Mouse (Mus musculus) kidney, adult 9 months (tissue): ENCODE measurements at regions not wholly inside any gene's neighbourhood (a gene's known extent, or its start where the extent isn't known, plus 50 kb on each side); places are given as distances from the start of the nearest gene placed in this dataset.

Experiments used
- DNase-seq: peaks from one replicate; pipeline ENCODE4 v3.0.0; 2022

DNA sequence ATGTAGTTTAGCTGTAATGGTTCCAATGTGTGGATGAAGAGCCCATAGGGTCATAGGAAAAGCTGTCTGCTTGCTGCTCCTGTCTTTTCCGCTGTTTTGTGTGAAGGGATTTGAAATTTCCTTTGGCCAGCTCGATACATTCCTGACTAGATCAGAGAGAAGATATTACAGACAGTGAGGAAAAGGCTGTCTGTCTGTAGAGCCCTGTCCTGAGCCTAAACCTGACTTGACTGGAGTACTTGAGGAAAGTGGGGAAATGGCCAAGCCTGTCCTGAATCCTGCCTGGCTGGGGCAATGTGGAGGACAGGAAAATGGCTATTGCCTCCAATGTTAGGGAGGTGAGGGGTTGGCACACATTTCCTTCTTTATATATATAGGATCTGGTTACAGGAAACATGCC lies 601.0 kb upstream of the Nrp1 start:
- DNase-seq = peak; percentile 40

DNA sequence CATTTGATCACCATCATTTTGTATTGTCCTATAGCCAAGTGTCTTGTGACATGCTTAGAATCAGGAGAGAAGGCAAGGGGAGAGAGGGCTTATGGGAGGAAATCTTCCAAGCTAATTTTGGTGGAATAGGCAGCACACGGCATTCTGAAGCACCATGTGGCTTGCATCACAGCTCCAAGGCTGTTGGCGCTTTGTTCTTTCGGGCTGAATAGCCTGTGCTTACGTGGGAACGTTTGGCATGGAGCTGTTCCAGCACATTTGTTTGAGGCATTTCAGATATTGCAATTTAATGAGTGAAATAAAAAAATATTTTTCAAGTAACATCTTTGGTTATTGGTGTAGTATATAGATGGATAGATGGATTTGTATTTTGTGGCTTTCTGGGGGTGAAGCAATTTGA lies 598.5 kb upstream of the Nrp1 start:
- DNase-seq = no peak

DNA sequence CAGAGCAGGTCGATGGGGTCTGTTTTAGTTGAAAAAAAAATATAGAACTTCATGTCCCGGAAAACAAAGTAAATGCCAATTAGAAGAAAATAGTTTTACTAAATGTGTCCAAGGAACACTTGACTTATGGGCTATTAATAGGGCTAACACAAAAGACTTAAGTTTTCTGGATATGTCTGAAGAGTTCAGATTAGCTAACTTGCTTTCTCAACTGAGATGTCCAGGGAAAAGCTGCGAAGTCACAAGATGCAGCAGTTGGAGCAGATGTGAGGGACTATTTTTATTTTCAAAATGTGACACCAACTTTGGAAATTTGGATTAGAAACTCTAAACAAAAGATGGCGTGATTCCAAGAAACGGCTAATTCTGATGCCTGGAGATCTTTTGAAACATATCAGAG lies 593.2 kb upstream of the Nrp1 start:
- DNase-seq = no peak

DNA sequence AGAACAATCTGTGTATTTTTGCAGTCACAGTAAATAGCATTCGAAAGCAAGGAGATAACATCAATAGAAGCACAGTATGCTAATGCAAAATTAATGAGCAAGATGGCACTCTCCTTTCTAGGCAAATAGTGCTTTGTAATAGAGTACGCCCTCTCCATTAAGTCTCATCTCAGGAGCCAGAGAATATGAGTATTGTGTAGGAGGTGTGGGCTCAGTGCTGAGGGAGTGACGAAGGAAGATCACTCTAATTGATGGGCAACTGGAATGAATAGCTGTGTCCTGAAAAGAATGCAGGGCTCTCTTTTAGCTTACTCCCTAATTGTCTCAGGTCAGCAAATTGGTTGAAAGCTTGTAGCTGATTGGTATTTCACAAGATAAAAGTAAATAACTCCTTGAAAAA lies 590.1 kb upstream of the Nrp1 start:
- DNase-seq = no peak

DNA sequence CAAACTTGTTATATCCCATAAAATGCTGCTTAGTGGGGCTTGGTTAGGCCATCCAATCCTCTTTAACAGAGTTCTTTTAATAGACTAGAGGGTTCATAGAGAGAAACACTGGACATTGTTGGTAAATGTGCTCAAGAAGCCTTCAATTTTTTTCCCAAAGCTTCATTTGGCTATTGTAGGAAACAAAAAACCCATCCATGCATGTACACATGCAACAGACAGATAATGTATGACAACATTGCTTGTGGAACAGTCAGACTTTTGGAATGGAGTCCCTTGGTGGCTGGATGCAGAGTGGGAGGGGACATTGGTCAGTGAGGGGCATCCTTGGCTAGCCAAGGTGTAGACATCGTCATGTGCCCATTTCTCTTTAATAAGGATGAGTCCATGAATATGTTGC lies 588.8 kb upstream of the Nrp1 start:
- no peak for DNase-seq

DNA sequence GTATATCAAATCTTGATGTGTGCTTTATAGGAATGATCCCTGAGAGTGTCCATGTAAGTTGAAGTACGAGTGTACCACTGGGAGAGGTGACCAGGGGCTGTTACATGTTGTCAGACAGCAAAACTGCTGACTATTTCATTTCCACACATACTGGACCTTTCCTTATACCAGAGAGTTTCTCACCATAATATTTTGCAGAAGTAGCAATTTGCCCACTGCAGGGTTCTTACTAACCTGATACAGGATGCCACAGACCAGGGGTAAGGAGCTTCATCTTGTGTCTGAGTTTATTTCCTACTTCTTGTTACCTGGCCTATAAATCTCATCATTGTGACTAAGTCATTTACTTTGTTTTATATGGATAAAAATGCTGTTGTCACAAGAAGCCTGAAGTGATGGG lies 586.6 kb upstream of the Nrp1 start:
- no peak for DNase-seq

DNA sequence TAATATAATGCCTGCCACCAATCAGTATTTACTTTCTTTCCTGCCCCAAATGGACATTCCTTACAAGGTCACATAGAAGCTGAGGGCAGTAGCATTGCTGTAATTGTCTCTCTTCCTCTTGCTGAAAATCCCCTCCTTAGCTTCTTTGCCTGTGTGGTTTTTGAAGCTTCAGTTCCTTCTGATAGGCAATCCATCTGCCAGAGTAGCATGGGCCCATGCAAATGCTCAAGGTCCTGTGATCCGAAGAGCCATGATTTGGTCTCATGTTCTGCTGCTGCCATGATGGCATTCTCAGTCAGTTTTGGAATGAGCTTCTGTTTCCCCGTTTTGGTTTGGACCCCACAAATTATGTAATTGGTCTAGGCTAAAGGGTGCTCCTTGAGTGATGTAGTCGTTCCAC lies 586.0 kb upstream of the Nrp1 start:
- DNase-seq = no peak

DNA sequence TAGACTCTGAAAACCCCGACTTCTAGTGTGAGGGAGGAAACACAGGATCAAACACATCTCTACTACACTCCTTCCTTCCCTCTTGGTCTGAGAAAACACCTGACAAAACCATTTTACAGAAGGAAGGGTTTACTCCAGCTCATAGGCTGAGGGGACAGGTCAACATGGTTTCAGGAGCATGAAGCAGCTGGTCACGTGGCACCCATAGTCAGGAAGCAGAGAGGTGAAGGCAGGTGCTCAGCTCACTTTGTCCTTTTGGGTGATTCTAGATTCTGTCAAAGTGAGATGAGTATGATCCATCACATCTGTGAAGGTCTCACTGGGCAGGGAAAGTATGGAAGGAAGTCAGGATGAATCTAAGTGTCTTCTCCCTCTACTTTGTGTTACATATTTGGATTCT lies 585.5 kb upstream of the Nrp1 start:
- DNase-seq = no peak

DNA sequence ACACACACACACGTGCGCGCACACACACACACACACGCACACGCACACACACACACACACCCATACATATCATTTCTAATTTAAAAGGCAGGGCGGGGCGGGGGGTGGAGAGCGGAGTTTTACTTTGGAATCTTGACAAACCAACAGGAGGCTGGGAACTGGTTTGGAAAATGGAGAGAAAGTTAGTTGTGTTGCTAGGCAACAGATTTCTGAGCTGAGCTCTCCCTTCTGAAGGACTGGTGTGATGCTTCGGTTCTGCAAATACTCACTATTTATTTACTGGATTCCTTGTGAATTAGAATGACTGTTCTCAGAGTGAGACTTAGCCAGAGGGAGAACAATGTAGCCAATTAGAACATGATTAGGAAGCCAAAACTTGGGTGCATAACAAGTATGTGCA lies 583.8 kb upstream of the Nrp1 start:
- DNase-seq = no peak

DNA sequence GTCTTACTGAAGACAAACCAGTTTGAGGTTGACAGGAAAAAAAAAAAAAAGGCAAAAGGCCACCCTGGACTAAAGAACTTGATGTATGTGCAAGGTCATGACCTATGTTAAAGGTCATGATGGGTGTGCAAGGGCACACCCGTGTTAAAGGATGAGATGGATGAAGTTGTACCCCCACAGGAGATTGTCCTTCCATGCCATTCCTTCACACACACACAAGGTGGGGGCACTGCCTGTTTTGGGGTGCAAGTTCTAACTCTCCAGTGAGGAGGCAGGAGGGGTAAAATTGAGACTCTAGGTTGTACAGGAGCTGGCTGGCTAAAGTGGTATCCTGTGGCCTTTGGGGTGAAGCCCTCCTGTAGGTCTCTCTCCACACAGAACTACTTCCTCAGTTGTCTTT lies 583.2 kb upstream of the Nrp1 start:
- no peak for DNase-seq

DNA sequence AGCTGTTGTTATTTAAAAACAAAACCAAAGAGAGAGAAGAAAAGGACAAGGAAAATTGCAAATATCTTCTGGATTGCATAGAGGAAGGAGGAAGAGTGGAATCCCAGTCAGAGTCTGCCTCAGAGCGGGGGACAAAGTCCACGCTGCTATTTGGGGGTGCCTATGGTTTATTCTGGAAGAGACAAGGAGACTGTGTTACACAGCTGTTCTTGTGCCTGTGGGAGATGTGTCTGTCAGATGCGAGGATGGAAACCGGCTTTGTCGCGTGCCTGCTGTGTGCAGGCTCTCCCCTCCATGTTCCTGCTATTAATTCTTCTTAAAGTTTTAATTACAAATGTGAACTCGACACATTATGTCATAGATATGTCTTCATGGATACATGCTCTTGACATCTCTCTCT lies 582.7 kb upstream of the Nrp1 start:
- DNase-seq = no peak

DNA sequence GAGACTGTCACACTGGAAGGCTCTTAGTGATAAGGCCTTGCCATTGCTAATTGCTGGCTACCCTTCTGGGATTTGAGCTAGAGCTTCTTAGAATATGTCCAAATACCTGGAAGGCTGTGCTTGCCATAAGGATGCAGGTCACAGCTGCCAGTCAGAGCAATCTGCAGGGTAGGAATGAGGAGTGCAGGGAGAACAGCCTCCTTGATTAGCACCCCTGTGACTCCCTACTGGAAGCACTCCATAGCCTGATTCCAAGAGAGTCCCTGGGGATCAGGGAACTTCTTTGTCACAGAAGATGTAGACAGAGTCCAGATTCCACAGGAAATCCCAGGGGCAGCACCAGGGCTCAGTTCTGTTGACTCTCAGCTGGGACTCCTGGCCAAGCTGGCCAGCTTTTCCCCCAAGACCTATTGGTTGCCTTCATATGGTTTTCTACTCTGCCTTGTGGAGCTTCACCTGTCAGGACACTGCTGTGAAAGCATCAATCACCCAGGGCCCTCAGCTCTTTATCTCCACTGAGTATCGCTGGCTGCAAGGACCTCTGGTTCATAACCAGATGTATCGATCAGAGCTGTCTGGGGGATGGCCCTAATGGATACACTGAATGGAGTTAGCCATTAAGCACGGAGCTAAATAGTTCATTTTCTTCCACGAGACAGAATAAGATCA lies 579.9 kb upstream of the Nrp1 start:
- peak; percentile 25 for DNase-seq

DNA sequence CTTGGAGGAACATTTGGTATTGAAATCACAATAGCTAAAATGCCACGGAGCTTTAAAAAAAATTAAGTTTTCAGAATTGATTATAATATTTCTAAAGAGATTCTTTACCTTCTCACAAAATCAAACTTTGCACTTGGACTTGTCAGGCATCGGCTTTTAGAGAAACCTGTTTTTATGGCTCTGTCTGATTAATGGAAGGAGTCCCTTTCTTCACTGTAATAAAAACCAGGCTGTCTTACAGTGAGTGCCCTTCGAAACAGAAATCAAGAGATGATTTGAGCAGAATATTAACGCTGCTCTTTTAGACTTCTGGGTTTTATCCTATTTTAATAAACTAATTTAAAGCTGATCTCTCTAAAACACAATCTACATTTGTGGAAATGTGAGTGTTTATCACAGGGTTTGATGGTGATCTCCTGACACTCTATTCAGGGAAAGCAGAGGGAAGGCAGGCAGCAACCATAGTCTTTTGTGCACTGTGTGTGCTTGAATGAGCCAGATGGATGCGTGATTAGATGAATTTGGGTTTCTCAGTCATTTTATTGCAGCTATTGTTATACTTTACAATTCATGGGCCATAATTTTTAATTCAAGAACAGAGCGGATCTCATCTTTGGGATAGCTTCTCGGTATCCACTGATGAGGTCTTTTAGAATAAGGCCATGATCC lies 579.2 kb upstream of the Nrp1 start:
- no peak for DNase-seq

DNA sequence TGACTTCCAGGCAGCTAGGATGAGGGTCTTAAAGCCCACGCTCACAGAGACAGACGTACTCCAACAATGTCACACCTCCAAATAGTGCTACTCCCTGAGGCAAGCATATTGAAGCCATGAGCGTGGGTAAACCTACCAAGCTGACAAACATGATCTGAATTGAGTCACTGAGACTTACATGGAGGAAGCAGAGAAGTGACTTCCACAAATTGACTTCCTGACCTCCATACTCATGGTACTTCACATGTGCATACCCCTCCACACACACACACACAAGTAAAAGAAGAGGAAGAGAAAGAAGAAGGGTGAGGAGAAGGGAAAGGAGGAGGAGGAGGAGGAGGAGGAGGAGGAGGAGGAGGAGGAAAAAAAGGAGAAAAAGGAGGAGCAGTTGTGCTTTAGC lies 577.8 kb upstream of the Nrp1 start:
- DNase-seq = no peak

DNA sequence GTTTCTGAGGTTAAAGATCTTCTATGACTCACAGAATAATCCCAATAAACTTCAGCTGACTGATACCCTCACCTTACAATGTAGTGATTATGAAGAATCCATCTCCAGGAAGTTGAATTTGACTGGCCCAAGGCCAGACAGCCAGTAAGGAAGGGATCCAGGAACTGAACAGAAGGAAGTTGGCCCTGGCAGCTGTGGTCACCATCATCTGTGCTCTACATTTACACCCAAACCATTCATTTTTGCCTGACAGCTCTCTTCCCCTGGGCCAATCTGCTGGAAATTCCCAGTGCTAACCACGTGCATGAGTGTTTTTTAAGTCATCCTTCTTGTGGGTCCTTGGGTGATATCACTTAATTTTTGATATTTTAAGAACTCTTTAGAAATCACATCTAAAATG lies 577.4 kb upstream of the Nrp1 start:
- DNase-seq = peak; percentile 66

DNA sequence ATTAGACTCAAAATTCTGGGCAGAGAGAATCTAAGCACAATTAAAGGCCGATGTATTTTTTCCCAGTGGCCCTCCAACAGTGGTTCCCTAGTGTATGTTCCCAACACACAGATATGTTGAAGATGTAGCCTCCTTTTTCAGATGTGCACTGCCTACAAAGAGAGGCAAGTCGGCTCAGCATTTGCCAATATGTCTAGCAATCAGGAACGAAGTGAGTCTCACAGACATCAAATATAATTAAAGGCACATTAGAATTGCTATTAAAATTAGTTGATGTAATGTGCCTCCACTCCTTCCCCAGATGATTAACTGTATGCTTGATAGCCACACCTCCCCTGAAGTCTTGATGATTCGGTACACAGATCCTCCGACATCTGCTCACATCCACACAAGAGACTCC lies 565.8 kb upstream of the Nrp1 start:
- DNase-seq = no peak

DNA sequence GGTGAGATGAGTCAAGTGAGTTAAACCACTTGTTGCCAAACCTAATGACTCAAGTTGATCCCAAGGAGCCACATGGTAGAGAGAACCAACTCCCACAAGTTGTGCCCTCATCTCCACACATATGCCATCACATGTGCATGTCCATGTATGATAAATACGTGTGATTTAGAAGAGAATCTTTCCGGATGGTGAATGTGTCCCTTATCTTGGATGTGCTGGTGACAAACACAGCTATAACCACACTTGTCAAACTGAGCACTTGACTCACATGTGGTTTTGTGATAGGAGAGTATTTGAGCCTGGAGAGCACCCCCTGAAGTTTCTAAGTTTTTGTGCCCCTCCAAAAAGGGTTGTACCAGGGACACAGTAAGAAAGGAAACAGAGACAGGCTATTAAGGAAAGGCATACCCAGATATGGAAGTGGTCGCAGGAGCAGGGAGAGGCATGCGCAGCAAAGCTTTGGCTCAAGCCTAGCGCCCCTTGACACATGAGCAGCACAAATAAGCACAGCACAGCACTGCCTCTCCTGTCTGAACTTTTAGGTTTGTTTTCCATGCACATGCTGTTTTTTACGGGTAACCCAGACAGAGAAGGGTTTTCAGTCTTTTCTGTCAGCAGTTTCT lies 558.4 kb upstream of the Nrp1 start:
- DNase-seq = no peak

DNA sequence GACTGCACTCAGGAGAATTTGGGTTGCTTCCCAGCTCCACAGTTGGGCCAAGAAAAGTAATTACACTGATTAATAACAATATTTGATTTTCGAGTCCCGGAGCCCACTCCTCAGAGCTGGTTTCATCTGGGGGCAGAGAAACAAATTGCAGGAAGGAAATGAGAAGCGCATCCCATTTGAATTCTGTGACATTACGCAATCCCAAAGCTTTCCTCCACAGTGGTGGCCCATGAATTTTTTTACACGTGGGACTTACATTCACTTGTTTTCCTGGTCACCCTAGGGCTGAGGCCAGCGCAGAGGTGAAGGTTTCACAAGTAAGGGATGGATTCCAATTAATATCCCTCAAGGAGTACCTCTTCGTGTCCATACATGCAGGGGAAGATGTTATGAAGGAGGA lies 556.3 kb upstream of the Nrp1 start:
- DNase-seq = no peak

DNA sequence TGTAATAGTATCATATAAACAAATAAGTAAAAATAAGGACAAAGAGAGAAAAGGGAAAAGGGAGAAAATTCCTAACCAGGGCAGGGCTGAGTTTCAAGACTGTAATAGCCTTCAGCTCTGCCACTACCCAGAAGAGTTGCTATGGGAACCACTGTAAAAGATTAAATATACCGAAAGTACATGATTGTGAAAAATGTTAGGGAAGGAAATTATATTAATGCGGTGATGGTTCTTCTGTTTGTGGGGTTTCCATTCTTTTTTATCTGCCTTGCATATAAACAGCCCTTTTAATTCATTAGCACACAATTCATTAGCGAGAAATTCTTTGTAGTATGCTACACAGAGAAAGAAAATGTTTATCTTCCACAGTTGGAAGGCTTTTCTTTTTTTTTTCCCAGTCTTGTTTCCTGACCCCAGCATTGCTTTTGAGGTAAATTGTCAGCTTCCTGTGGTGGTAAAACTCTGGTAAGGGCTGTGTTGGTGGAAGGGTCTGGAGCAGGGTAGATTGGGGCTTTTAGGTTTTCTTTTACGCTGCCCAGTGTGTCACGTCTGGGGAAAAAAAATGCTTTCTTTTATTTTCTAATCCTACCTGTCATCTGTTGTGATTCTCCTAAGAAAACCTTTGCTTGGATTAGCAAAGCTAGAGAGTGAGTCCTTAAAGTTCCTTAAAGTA lies 555.6 kb upstream of the Nrp1 start:
- no peak for DNase-seq

DNA sequence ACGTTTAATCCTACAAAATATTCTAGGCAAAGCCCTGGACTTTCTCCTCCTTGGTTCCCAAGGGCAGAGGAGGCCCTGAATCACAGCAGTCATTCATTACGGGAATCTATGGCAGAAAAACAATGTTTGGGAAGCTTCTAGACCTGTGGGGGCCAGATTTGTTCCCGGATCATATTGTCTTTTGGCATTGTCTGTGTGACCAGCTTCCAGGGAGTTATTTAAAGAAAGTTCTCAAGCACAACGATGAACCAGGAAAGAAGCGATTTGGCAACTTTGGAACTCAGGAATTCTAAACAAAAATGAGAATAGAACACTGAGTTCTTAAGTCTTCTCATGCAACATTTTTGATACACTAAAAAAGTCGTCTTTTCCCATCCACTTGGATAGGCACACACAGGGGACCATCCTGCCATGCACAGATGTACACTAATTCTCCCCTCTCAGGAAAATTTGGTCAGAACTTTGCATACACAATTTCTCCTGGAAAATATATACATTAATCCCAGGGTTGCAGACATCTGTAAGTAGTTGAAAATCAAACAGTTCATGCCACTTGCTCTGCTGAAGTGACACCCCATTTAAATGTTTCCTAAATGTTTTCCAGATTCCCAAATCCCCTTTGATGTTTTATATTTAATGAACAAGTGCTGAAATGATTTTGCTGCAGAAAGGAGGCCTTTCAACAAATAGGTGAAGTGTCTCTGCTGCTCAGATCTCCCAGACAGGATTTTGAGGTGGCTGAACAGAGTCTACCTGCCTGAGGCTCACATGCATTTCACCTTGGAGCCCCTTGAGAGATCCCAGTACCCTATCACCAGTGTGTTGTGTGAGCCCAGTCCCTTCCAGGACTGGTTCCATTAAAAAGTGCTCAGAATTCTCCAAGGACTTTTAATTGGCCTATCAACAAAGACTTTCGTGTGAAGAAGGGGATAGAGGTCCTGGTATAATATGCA lies 548.9 kb upstream of the Nrp1 start:
- peak; percentile 19 for DNase-seq

DNA sequence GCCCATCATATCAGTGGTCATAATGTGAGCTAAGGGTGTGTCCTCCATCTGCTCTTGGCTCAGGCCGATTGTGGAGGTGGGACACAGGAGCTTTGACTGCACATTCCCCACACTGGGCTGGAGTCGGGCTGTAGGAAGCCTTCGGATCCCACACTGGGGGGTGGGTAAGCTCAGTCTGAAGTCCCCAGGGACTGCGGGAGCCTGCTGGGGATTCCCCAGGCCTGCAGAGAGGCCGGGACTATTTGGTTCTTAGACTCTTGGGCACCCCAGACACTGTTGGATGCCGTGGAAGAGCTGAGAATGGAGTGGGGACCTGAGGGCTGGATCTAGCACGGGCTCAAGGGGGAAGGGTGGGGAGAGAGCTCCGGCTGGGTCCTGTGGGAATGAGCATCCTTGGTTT lies 547.1 kb upstream of the Nrp1 start:
- DNase-seq = no peak

DNA sequence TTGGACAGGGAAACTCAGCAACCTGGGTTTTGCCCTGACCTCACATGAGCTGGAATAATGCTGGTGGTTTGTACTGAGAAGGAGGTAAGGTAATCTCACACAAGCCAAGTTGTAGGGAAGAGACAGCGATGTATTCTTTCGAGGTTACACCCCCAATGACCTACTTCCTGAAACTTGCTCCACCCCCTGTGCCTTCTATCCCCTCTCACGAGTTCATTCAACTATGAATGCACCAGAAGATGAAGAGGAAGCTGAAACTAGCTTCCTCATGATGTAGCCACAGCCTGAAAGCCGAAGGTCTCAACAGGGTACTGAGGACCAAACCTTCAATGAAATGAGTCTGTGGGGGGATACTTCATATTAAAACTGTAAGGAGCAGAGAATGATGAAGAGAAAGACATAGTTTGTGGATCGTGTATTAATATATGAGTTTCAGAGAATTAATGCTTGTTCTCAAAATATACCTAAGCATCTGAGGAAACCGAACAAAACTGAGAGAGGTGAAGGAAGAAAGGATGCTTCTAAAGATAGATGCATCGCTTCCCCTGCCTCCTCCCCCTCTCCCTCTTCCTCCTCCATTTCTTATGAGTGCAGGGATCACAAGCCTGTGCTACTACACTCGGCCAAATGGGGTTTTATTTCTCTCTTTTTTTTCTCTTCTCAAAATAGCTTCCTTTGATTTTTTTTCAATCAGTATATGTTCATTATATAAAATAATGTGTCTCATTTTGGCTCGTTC lies 543.5 kb upstream of the Nrp1 start:
- DNase-seq = no peak
